Mouse (Mus musculus): ENCODE results near the gene Ston1.

Ston1 gene

DNA sequence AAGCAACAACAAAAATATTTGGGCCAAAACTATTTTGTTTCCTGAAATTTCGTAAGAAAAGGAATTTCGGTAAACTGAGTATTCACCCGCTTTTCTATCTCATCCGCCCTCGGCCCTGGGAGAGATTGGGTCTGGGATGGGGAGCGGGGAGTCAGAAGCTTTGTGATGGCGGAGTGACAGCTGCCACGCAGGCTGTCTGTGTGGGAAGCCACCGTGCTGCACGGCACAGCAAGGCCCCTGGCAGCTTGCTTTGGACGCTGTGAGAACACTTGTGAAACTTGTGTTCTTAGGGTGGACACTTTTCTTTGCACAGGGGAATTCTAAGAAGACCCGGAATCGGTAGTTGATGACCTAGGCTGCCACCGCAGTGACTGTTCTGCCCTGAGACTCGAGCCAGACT lies 10.1 kb upstream of the Ston1 start:
- DNase-seq (ENCODE audit: low read depth in 2 of 2, low spot score in 2 of 2) = no peak

DNA sequence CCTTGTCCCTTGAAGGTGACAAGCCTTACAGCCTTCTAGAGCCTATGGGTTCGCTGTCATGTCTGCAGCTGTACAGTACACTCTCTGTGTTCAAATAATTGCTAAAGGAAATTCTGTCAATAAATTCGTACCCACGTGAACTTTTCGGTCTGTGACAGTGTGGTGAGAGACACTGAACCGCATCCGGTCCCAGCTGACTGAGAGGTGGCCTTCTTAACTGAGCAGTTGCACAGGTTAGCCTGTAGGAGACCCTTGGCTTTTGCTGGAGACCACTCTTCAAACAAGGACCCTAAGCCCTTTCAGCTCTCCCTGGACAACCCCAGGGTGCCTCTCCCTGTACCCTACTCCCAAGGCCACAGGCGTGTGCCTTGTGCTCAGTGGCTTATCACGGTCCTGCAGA lies 9.3 kb upstream of the Ston1 start:
- no peak for DNase-seq (ENCODE audit: low read depth in 2 of 2, low spot score in 2 of 2)

DNA sequence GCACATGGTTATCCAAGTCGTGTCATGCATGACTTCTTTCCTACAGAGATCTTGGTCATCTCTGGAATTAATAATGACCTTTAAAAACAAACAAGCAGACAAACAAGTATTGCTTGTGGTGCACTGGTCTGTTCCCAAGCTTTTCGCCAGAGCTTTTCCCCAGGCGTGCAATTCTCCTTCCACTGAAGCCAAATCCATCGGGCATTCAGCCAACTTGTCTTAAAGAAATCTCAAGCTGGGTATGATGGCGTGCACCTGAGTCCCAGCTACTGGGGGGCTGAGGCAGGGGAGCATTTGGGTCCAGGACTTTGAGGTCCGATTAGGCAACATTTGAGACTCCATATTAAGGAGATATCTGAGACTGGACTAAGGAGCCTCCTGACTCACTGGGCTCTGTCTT lies 7.2 kb upstream of the Ston1 start:
- no peak for DNase-seq (ENCODE audit: low read depth in 2 of 2, low spot score in 2 of 2)

DNA sequence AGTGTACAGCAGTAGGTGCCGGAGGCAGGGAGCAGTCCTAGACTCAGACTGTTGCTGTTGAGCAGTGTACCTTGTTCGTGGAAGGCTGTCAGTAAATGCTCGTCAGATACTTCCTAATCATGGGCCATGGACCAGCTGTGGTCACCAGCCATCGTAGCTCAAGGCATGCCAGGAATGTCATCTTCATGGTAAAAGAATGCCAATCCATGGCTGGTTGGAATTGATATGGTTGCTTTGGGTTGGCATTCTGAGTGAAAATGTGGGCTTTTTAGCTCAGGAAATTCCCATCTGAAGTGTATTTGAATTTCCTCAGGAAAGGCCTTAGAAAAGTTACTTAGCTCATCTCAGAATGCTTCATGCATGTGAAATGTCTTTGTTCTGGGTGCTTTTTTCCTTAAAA lies 2.4 kb upstream of the Ston1 start:
- no peak for DNase-seq (ENCODE audit: low read depth in 2 of 2, low spot score in 2 of 2)

DNA sequence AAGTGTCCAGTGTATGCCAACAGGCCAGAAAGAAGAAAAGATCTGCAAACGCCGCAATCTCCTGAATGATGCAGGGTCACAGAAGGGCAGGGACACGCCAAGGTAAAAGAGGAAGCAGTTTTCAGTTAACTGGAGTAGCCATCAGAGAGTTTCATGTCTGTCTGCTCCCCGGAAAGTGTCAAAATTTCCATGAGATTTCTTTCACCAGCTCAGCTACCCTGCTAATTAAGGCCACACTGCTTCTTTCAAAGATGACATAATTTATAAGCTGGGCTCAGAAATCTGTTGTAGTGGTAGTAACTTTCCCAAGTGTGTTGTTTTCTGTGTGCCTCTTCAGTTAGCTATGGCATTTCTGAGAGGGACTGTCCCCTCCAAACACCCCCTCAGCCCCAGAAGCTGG lies 1.4 kb upstream of the Ston1 start:
- DNase-seq (ENCODE audit: low read depth in 2 of 2, low spot score in 2 of 2) = no peak

DNA sequence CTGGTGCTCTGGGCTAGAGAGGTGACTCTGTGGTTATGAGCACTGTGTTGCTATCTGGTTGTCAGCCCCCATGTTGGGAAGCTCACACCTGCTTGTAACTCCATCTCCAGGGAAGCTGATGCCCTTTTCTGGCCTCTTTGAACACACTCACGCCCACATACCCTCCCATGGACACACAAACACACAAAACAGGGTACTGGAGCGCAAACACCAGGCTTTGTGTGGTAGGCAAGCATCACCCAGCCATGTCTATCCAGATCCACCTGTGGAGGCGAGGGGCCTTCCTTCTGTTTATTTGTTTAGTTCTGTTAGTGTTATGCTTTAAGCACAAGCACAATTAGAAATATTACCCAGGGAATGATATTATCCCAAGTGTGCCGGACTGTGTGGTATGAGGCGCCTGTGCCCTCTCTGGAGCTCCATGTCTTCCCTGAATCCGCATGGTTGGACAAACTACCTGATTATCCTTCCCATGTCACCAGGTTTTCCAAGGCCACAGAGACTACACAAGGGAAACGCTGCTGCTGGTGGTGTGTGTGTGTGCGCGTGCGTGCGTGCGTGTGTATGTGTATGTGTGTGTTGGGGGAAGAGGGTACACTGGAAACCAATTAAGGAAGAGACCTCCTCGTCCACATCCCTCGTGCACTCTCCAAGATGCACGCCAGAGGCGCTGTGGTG lies 801 bp upstream of the Ston1 start:
- DNase-seq (ENCODE audit: low read depth in 2 of 2, low spot score in 2 of 2) = peak in 1 of 2 experiments; percentile 44

DNA sequence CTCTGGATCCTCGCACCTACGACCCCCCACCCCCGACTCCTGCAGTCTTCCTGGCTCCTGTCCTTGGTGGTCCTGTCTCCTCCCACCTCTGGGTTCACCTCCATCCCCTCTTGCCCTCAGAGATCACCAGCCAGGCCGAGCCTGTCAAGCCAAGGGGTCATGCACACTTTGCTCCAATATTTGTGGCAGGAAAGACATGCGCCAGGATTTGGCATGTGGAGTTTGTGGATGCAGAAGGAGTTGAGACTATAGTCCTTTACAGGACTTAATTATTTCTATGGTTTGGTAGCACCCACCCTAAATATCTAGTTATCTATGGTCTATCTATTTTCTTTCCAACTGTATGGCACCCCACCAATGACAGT lies 554 bp downstream of the Ston1 start:
- DNase-seq (ENCODE audit: low read depth in 2 of 2, low spot score in 2 of 2) = no peak

DNA sequence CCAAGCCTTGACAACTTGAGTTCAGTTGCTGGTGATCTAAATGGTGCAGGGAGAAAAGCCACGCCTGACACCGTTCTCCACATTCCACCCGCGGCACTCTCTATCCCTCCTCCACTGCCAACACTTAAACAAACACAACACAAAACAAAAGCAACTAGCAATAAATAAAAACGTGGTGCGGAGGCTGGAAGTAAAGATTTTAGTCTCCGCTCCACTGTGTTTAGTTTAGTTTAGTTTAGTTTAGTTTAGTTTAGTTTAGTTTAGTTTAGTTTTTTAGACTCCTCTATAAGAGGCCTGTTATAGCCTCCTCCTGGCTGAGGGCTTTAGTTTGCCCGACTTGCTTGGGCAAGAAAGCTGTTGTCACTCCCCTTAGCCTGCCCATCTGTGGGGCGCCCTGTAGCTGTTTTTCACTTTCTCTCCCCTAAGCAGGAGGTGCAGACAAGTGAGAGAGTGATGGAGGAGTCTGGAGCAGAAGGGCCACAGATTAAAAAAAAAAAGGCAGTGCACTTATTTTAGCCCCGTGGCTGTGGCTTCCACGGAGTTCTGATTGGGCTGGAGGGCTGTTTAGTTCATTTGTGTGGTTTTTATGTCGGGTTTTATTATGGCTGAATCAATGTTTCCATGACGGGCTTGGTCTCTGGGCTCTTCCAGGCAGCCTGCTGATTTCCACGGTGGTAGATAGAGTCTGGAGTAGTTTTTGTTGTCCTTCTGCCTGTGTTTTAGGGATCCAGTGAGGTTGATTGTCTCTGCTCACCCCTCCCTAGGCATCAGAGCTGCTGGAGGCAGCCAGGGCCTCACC lies 1.3 kb downstream of the Ston1 start:
- DNase-seq (ENCODE audit: low read depth in 2 of 2, low spot score in 2 of 2) = no peak

DNA sequence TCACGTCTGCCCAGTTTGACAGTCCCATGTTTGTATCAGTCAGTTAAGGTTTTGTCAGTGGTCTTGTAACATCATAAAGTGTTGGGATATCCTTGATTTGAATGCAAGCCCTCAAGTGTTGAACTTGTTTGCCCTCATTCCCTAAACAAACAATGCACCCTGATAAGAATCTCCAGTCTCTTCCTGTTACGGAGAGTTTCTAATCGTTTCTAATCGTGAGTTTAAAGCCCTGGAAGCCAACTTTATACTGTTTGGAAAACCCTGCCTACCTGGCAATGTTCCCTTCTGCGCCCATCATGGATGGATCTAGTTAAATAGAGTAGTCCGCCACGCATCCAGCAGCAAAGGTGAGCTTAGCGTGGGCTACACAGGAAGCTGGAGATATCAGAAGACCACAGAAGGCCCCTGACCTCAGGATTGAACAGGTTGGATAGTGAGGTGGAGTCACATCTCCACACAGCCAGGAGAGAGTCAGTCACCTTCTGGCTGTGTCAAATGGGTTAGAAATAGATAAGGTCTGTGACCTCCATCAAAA lies 3.1 kb downstream of the Ston1 start:
- DNase-seq (ENCODE audit: low read depth in 2 of 2, low spot score in 2 of 2) = no peak

DNA sequence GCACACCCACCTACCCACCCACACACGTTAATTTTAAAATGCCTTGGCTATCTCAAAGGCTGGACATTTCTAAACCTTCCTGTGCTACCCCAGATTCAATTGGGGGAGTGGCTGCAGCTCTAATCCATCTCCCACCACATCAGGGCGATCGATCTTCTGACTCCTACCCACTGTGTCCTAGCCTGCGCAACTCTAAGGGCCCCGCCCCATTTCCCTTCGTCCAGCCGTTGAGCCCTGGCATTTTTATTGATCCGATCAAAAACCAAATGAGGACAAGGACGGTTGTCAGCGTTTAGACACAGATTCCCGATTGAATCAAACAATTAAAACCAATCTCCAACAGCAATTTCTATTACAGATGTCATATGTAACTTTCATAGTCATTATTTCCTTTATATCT lies 6.5 kb downstream of the Ston1 start:
- no peak for DNase-seq (ENCODE audit: low read depth in 2 of 2, low spot score in 2 of 2)

DNA sequence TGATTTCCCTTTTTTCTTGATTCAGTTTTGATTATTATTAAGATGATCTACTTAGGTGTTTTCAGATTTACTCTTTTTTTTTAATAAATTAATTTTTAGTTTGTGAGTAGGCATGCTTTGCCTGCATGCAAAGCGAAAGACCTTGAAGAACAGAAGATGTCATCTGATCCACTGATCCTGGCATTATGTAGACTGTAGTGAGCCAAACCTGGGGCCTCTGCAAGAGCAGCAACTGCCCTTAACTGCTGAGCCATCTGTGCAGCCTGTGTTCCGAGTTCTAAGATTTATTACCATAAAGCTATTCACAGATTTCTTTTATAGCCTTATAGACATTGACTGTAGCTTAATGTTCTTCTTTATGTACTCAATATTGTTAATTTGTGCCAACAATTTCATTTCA lies 8.6 kb downstream of the Ston1 start:
- DNase-seq (ENCODE audit: low read depth in 2 of 2, low spot score in 2 of 2) = no peak

DNA sequence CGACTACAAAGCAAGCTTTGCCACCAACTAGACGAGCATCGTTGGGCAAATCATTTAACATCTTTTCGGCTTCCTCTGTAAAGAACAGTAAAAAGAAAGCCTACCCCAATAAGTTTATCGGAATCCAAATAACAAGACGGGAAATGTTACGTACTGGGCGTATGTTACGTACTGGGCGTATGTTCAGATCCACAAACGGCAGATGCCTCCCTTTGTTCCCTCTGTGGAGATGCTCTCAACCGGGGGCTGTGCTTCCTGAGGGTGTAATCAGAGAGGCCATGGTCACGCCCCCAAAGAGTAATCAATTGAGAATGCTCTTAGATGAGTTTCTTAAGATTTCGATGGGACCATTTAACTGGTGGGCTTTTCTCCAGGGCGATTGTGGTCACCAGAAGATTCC lies 11.9 kb downstream of the Ston1 start:
- no peak for DNase-seq (ENCODE audit: low read depth in 2 of 2, low spot score in 2 of 2)

DNA sequence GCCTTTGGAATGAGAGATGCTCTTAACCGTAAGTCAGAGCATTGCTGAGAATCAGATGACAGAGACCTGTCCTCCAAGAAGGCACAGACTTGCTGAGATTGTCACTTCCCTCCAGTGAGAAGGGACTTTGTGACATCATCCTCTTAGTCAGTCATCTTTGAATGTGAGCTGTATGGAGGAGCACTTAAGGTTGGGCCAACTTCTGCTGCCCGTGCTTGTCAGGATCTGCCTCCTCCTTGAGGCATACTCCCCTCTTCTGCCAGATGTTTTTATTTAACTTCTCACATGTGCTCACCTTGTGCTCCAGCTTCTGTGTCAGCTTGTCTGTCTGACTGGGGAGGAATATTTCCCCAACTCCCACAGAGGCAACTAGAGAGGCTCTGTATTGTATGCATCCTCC lies 13.6 kb downstream of the Ston1 start:
- no peak for DNase-seq (ENCODE audit: low read depth in 2 of 2, low spot score in 2 of 2)

DNA sequence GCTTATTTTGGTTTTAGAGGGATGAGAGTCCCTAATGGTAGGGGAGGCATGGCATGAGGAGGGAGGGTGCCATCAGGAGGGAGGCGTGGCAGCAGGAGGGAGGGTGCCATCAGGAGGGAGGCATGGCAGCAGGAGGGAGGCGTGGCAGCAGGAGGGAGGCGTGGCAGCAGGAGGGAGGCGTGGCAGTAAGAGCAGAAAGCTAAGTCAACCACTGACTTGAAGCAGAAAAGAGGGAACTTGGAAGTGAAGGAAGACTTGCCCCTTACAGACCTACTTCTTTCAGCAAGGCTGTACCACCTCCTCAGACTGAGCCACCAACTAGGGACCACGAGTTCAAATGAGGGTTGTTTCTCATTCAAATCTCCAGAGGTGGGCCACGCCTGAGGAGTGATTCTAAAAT lies 15.7 kb downstream of the Ston1 start:
- DNase-seq (ENCODE audit: low read depth in 2 of 2, low spot score in 2 of 2) = no peak

DNA sequence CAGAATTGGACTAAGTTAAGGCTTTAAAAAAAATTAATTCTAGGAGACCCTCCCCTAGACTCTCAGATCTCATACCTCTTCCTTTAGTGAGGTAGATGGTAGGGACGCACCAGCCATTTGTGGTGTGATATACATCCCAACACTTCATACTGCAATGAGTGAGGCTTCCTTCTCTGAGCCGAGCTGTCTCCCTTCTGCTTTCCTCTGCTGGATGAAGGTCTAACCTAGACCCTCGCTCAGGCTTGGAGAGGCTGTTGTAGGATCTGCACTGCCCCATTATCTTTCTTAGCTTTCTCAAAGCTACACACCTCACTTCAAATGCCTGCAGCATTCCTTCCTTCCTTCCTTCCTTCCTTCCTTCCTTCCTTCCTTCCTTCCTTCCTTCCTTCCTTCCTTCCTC lies 16.2 kb downstream of the Ston1 start:
- no peak for DNase-seq (ENCODE audit: low read depth in 2 of 2, low spot score in 2 of 2)

DNA sequence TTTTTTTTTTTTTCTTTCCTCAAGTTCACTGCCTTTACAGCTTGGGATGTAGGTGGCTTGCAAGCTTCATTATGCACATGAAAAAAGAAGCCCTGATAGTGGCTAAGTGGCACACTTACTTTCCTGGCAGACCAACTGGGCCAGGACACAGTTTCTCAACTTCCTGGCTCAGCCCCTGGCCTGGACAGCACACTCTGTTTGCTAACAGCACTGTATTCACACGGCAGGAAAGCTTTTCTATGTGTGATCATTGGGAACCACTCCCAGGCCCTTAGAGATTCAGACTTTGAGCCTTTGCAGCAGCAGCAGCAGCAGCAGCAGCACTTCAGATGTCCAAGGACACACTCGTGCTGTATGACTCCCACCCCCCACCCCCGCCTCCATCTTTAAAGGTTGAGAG lies 16.8 kb downstream of the Ston1 start:
- DNase-seq (ENCODE audit: low read depth in 2 of 2, low spot score in 2 of 2) = no peak

DNA sequence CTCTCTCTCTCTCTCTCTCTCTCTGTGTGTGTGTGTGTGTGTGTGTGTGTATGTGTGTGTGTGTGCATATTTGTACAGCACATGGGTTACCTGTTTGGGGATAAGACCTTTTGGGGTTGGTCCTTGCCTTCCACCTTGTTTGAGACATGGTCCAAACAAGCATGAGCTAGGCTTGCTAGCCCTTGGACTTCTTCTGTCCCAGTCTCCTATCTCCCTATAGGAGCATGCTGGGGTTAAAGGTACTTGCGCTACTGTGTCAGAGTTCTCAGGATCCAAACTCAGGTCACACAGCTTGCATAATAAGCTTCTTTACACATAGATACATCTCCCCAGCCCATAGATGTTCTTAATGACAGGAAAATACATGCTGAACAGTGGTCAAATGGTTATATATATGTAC lies 17.2 kb downstream of the Ston1 start:
- DNase-seq (ENCODE audit: low read depth in 2 of 2, low spot score in 2 of 2) = no peak

DNA sequence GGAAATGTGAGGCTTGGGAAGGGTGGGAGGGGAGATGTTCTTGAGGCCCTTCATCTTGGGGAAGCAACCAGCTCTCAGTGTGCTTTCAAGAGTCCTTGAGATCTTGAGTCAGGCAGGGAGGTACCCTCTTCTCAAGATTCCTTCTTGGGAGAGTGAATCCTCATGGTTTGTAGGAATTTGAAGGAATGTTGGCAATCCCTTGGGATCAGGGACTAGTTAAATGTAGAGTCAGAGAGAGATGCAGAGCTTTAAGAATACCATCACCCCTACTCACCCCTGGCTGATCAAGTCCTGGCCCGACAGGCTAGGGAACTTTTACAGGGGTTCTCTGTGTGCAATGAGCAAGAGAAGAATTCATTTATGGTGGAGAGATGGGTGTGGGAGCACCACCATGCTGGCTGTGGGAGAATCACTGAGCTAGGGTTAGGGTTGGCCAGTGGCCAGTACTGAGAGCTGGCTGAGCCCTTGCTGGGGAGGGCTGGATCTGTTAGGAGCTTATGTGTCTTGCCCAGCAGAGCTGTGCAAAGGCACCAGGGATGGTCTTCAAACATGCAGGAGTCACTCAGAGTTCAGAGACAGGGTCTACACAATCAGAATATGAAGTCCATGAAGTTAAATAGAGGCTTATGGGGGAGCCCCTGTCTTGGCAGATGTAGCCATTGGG lies 18.1 kb downstream of the Ston1 start:
- DNase-seq (ENCODE audit: low read depth in 2 of 2, low spot score in 2 of 2) = no peak

DNA sequence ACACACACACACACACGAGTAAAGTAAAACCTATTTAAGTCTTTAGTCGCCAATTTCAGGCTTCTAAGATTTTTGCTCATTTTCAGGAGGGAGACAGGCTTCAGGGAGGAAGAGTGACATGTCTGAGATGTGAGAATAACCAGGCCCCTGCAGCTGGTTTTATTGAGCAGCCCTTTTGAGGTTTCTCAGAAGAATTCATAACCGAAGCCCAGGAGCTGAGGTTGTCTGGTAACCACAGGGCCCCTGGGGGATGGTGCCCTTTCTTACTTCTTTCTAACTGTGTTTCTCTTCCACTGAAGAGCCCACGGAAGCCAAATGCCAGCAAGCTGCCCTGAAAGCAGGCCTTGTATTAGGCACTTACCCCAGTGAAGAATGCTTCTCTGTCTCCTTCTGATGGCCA lies 23.5 kb downstream of the Ston1 start:
- no peak for DNase-seq (ENCODE audit: low read depth in 2 of 2, low spot score in 2 of 2)

DNA sequence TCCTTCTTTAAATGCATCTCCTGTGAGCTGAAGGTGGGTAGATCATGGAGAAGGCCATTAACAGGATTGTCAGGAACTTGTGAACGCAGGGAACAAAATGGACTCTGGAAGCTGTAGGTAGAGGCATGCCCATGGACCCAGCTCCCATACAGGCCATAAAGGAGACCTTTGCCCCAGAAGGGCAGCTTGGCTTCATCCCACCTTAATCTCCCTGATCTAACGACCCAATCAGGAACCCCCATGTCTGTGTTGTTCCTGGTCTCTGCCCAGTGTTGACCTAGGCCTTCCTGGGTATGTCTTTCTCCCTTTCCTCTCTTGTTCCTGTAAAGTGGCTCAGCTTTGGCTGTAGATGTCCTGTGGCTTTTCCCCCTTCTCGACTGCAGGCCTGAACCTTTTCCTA lies 23.9 kb downstream of the Ston1 start:
- no peak for DNase-seq (ENCODE audit: low read depth in 2 of 2, low spot score in 2 of 2)

DNA sequence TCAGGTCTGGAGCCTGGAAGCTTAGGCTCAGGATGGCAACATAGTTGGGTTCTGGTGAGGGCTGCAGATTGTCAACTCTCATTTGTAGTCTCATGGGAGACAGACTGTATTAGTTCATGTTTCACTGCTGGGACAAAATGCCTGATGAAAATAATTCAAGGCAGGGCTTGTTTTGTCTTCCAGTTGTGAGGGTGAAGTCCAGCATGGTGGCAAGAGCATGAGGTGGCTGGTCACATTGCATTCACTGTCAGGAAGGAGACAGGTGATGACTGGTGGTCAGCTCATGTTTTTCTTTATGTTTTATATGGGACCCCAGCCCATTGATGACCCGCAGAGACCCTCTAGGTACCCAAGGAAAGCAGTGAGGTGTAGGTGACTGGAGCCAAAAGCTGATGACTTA lies 25.2 kb downstream of the Ston1 start:
- DNase-seq (ENCODE audit: low read depth in 2 of 2, low spot score in 2 of 2) = no peak

DNA sequence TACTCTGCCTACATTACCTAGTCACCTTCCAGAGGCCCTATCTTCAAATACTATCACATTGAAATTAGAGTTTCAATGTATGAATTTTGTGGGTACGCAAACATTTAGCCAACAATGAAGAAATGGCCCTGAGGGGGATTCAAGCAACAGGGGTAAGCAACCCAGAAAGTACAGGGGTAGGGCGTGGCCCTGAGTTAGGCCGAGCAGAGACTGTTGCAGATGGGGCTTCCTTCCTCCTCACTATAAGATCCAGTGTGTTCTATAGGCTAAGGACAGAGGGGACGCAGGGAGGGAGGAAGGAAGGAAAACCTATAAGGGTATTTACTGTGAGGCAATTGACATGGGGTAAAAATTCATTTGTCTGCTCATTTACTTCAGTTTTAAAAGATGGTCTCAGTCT lies 26.9 kb downstream of the Ston1 start:
- no peak for DNase-seq (ENCODE audit: low read depth in 2 of 2, low spot score in 2 of 2)

Measured in CD8-positive naive resting alpha-beta T cell, adult 2 months (primary cell).